Mouse (Mus musculus): Measurements from ENCODE around the gene Atp6v1a. TPM values are rescaled to one million over a fixed set of nuclear protein-coding genes. Genes with fewer than 3 reads are reported as not detected.

The Atp6v1a gene
- polyA plus RNA-seq, 1 experiment from 2014 or later, result 129 TPM

DNA sequence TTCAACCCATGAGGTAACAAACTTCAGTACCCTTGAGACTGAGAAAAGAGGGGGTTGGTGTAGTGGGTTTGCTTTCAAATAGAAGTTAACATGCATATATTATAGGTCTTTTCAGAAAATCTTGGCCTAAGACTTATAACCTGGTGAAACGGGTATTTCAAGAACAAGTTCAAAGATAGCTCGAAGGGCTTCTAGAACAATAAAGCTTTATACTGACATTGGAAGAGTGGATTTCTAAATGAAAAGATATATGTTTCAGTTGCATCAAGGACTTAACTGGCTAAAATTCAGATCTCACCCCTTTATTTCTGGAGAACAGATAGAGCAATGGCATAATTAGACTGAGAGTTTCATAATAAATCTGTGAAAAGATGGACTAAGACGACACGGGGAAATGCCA is 29.5 kb upstream of the Atp6v1a start:
- H3K9me3 ChIP-seq, result no peaks in the 10 kb centered on the region
- H3K4me3 ChIP-seq, result no peak overlapping the region
- no peaks in the 10 kb centered on the region for H3K36me3 ChIP-seq
- H3K9ac ChIP-seq, result no peak overlapping the region
- ATAC-seq (ENCODE audit: low FRiP score, low read depth), result no peak
- H3K4me2 ChIP-seq, result no peak overlapping the region
- peaks cover 7% of the 10 kb centered on the region for H3K4me1 ChIP-seq (replicated peaks)
- WGBS, result 92% methylated on average over 4 of the region's 4 CpGs
- H3K27me3 ChIP-seq, result no peaks in the 10 kb centered on the region
- no peak overlapping the region for H3K27ac ChIP-seq (replicated peaks)

DNA sequence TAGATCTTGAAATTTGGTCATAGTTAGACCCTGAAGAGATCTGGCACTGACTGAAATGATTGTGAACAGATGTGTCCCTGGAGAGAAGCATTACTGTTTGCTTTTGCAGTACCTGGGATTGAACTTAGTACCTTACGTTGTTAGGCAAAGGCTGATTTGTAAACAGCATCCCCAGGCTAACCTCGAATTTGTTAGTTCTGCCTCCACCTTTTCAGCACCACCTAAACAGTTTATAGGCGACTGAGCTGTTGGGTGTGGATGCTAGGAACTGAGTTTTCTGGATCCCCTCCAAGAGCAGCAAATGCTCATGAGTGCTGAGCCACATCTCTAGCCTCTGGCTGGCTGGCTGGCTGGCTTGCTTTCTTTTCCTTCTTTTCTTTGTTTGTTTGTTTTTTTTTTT is 25.7 kb upstream of the Atp6v1a start:
- H3K9me3 ChIP-seq, result no peaks in the 10 kb centered on the region
- H3K27me3 ChIP-seq, result no peaks in the 10 kb centered on the region

GRCm38 (mm10) chr16:44163831-44164230 is 24.3 kb upstream of the Atp6v1a start:
- no peak for ATAC-seq (ENCODE audit: low FRiP score, low read depth)
- no peaks in the 10 kb centered on the region for H3K9me3 ChIP-seq
- WGBS, result 89% methylated on average over 2 of the region's 2 CpGs

More for the DNA sequence above, 25.7 kb upstream of the Atp6v1a start:
- no peak overlapping the region for H3K27ac ChIP-seq (replicated peaks)
- no peak overlapping the region for H3K4me2 ChIP-seq
- no peak overlapping the region for H3K9ac ChIP-seq
- H3K36me3 ChIP-seq, result no peaks in the 10 kb centered on the region
- H3K4me3 ChIP-seq, result no peak overlapping the region
- no peaks in the 10 kb centered on the region for H3K4me1 ChIP-seq (replicated peaks)
- ATAC-seq (ENCODE audit: low FRiP score, low read depth), result no peak
- 58% methylated on average over 3 of the region's 3 CpGs for WGBS

DNA sequence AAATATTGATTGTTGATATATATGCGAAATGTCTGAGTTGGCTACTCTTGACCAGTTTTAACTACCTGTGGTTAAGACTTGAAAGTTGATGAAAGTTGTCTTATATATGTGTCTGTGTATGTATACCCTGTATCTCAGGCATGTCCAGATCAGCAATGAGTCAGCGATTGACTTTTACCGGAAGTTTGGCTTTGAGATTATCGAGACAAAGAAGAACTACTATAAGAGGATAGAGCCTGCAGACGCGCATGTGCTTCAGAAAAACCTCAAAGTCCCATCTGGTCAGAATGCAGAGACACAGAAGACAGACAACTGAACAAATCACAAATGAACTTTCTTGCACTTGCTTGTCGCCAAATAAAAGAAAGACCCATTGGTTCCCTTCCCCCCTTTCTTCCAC is 19.8 kb upstream of the Atp6v1a start:
- no peak overlapping the region for H3K4me3 ChIP-seq
- H3K9ac ChIP-seq, result no peak overlapping the region
- WGBS, result 95% methylated on average over 7 of the region's 7 CpGs
- no peaks in the 10 kb centered on the region for H3K27me3 ChIP-seq
- H3K27ac ChIP-seq (replicated peaks), result no peak overlapping the region
- H3K9me3 ChIP-seq, result no peaks in the 10 kb centered on the region
- H3K36me3 ChIP-seq, result peaks cover 18% of the 10 kb centered on the region
- H3K4me1 ChIP-seq (replicated peaks), result no peaks in the 10 kb centered on the region
- H3K4me2 ChIP-seq, result no peak overlapping the region
- no peak for ATAC-seq (ENCODE audit: low FRiP score, low read depth)

More at GRCm38 (mm10) chr16:44163831-44164230, 24.3 kb upstream of the Atp6v1a start:
- no peak overlapping the region for H3K4me3 ChIP-seq
- no peak overlapping the region for H3K27ac ChIP-seq (replicated peaks)
- H3K27me3 ChIP-seq, result no peaks in the 10 kb centered on the region
- no peak overlapping the region for H3K4me2 ChIP-seq
- H3K9ac ChIP-seq, result no peak overlapping the region
- H3K36me3 ChIP-seq, result peaks cover 8% of the 10 kb centered on the region
- no peaks in the 10 kb centered on the region for H3K4me1 ChIP-seq (replicated peaks)

- no peaks in the 10 kb centered on the region for H3K9me3 ChIP-seq
- ATAC-seq (ENCODE audit: low FRiP score, low read depth), result no peak
- H3K27me3 ChIP-seq, result no peaks in the 10 kb centered on the region
- H3K9ac ChIP-seq, result no peak overlapping the region
- H3K4me2 ChIP-seq, result no peak overlapping the region
- WGBS, result 71% methylated on average over 6 of the region's 6 CpGs
- no peaks in the 10 kb centered on the region for H3K4me1 ChIP-seq (replicated peaks)
- no peak overlapping the region for H3K27ac ChIP-seq (replicated peaks)
- H3K4me3 ChIP-seq, result no peak overlapping the region
- H3K36me3 ChIP-seq, result peaks cover 14% of the 10 kb centered on the region
Measured at GRCm38 (mm10) chr16:44154497-44155057, 15.1 kb upstream of the Atp6v1a start.

GRCm38 (mm10) chr16:44149002-44149767 is 9.7 kb upstream of the Atp6v1a start:
- no peak overlapping the region for H3K4me2 ChIP-seq
- ATAC-seq (ENCODE audit: low FRiP score, low read depth), result no peak
- H3K27ac ChIP-seq (replicated peaks), result no peak overlapping the region
- H3K4me1 ChIP-seq (replicated peaks), result no peaks in the 10 kb centered on the region
- no peaks in the 10 kb centered on the region for H3K9me3 ChIP-seq
- no peak overlapping the region for H3K9ac ChIP-seq
- H3K36me3 ChIP-seq, result no peaks in the 10 kb centered on the region
- no peaks in the 10 kb centered on the region for H3K27me3 ChIP-seq
- H3K4me3 ChIP-seq, result no peak overlapping the region
- 97% methylated on average over 1 of the region's 1 CpGs for WGBS

DNA sequence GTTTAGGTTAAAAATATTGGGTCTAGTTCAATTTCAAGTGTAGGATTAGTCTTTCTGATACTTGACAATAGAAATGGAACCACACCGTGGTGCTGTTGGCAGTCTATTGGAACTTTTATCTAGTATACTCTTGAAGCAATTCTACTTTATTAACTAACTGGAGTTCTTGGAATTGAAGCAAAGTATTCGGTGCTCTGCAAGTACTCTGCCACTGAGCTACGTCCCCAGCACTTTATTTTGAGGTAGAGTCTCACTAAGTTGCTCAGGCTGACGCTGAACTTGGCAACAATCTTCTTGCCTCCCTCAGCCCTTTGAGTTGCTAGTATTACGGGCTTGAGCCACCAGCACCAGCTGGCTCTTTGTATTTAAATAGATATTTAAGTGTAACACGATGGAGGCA is 2.0 kb upstream of the Atp6v1a start:
- H3K4me3 ChIP-seq, result peak overlapping the region; percentile 15
- H3K4me1 ChIP-seq (replicated peaks), result peaks cover 29% of the 10 kb centered on the region
- H3K27me3 ChIP-seq, result no peaks in the 10 kb centered on the region
- no peaks in the 10 kb centered on the region for H3K36me3 ChIP-seq
- H3K9me3 ChIP-seq, result no peaks in the 10 kb centered on the region
- H3K4me2 ChIP-seq, result peak overlapping the region; percentile 70
- H3K27ac ChIP-seq (replicated peaks), result no peak overlapping the region
- ATAC-seq (ENCODE audit: low FRiP score, low read depth), result no peak
- 0 out of 2 replicates have a peak overlapping the region, but pooled peaks have one; percentile 10 for H3K9ac ChIP-seq
- 45% methylated on average over 6 of the region's 6 CpGs for WGBS

GRCm38 (mm10) chr16:44140186-44140787 is 782 bp upstream of the Atp6v1a start:
- peak overlapping the region; percentile 70 for H3K4me2 ChIP-seq
- H3K27ac ChIP-seq (replicated peaks), result peak overlapping the region; percentile 99
- H3K36me3 ChIP-seq, result no peaks in the 10 kb centered on the region
- no peaks in the 10 kb centered on the region for H3K9me3 ChIP-seq
- H3K27me3 ChIP-seq, result no peaks in the 10 kb centered on the region
- ATAC-seq (ENCODE audit: low FRiP score, low read depth), result peak; percentile 50
- H3K4me1 ChIP-seq (replicated peaks), result peaks cover 34% of the 10 kb centered on the region
- WGBS, result under 1% methylated on average over 42 of the region's 44 CpGs
- H3K9ac ChIP-seq, result peak overlapping the region; percentile 92
- peak overlapping the region; percentile 100 for H3K4me3 ChIP-seq

- H3K36me3 ChIP-seq, result no peaks in the 10 kb centered on the region
- WGBS, result under 1% methylated on average over 25 of the region's 25 CpGs
- peak overlapping the region; percentile 100 for H3K4me3 ChIP-seq
- peaks cover 34% of the 10 kb centered on the region for H3K4me1 ChIP-seq (replicated peaks)
- peak overlapping the region; percentile 78 for H3K4me2 ChIP-seq
- H3K27ac ChIP-seq (replicated peaks), result peak overlapping the region; percentile 99
- ATAC-seq (ENCODE audit: low FRiP score, low read depth), result peak; percentile 91
- peak overlapping the region; percentile 84 for H3K9ac ChIP-seq
- H3K27me3 ChIP-seq, result no peaks in the 10 kb centered on the region
- H3K9me3 ChIP-seq, result no peaks in the 10 kb centered on the region
Measured at GRCm38 (mm10) chr16:44138979-44139535, 448 bp downstream of the Atp6v1a start.

- H3K9ac ChIP-seq, result peak overlapping the region; percentile 84
- H3K4me3 ChIP-seq, result peak overlapping the region; percentile 100
- WGBS, result 1% methylated on average over 24 of the region's 24 CpGs
- peak; percentile 62 for ATAC-seq (ENCODE audit: low FRiP score, low read depth)
- H3K4me1 ChIP-seq (replicated peaks), result peaks cover 34% of the 10 kb centered on the region
- H3K9me3 ChIP-seq, result no peaks in the 10 kb centered on the region
- peak overlapping the region; percentile 78 for H3K4me2 ChIP-seq
- H3K27me3 ChIP-seq, result no peaks in the 10 kb centered on the region
- H3K27ac ChIP-seq (replicated peaks), result peak overlapping the region; percentile 99
- no peaks in the 10 kb centered on the region for H3K36me3 ChIP-seq
Measured at GRCm38 (mm10) chr16:44138377-44138978, 1.0 kb downstream of the Atp6v1a start.

DNA sequence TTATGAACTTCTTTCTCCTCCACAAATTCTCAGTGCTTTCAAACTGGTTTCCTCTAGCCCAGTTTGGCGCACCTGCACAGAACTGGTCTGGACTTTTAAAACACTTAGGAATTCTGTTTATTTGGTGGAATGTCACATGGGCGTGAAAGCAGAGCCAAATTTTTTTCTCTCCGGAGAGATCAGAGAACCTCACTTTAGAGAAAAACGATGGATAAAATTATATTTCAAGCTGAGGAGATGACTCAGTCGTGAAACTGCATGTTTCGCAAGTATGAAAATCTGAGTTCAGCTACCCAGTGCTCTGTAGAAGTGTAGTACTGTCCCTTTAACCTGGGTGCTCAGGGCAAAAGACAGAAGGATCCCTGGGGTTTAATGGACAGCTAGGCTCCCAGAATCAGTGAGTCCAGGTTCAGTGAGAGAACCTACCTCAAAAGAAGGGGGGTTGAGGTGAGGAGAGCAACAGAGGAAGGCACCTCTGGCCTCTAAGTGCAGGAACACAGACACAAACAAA is 2.9 kb downstream of the Atp6v1a start:
- no peak overlapping the region for H3K4me3 ChIP-seq
- no peak overlapping the region for H3K27ac ChIP-seq (replicated peaks)
- no peak overlapping the region for H3K4me2 ChIP-seq
- H3K36me3 ChIP-seq, result no peaks in the 10 kb centered on the region
- no peak overlapping the region for H3K9ac ChIP-seq
- H3K9me3 ChIP-seq, result no peaks in the 10 kb centered on the region
- no peak for ATAC-seq (ENCODE audit: low FRiP score, low read depth)
- 91% methylated on average over 6 of the region's 6 CpGs for WGBS
- no peaks in the 10 kb centered on the region for H3K27me3 ChIP-seq
- H3K4me1 ChIP-seq (replicated peaks), result peaks cover 31% of the 10 kb centered on the region

Data from hindbrain, embryonic 15.5 days (tissue).